Mouse (Mus musculus) intestine, embryonic 16.5 days (tissue): ENCODE data around the gene Nckap5. TPM values are rescaled to one million over a fixed set of nuclear protein-coding genes. Genes with fewer than 3 reads are reported as not detected.

Experiments used
- ATAC-seq: fragments of 200-750 bp; cut with Nextera tagmentation; 2 replicates; pipeline ENCODE4 v1.8.0; 2017; ENCODE audit warnings: moderate TSS enrichment, moderate library complexity
- H3K27ac ChIP-seq: fragments of 300-500 bp; sonication (generic); 2 replicates; pipeline ENCODE4 v1.5.1; 2014; ENCODE audit warnings: mild to moderate bottlenecking, low read length
- H3K27me3 ChIP-seq: fragments of 300-500 bp; sonication (generic); replicated peaks from 2 replicates; pipeline ENCODE4 v1.6.1; 2014; ENCODE audit warnings: low read length, control low read depth, mixed read lengths; ENCODE audit not compliant: control insufficient read depth, insufficient read depth
- H3K36me3 ChIP-seq: fragments of 300-500 bp; sonication (generic); 2 replicates; pipeline ENCODE4 v1.6.1; 2014; ENCODE audit warnings: low read length, control low read depth; ENCODE audit not compliant: control insufficient read depth, insufficient read depth
- H3K4me1 ChIP-seq: fragments of 300-500 bp; sonication (generic); 2 replicates; pipeline ENCODE4 v1.6.1; 2014; ENCODE audit warnings: low read length, control low read depth, mixed read lengths; ENCODE audit not compliant: control insufficient read depth, insufficient read depth
- H3K4me2 ChIP-seq: fragments of 300-500 bp; sonication (generic); 2 replicates; pipeline ENCODE4 v1.6.1; 2014; ENCODE audit warnings: low read depth, low read length, control low read depth
- H3K4me3 ChIP-seq: fragments of 300-500 bp; sonication (generic); 2 replicates; pipeline ENCODE4 v1.5.1; 2014; ENCODE audit warnings: mild to moderate bottlenecking, low read length
- H3K9ac ChIP-seq: fragments of 300-500 bp; sonication (generic); 2 replicates; pipeline ENCODE4 v1.6.1; 2014; ENCODE audit warnings: low read depth, low read length
- H3K9me3 ChIP-seq: fragments of 300-500 bp; sonication (generic); 2 replicates; pipeline ENCODE4 v1.6.1; 2016; ENCODE audit warnings: low read length, control low read depth; ENCODE audit not compliant: control insufficient read depth
- WGBS: fragments of 180-500 bp; shearing (Covaris S2); extraction: QIAGEN DNeasy Blood & Tissue Kit; methylation state at CpG from one replicate; pipeline ENCODE4 v1.1.7; 2014; 5-methylcytosine and 5-hydroxymethylcytosine counted together
- polyA plus RNA-seq: library from polyadenylated mRNA; unstranded; fragments of >200 nt; fragmentation: Nextera tagmentation; extraction: Ambion mirVana; gene quantifications from 2 replicates; pipeline ENCODE4 v1.2.1, GENCODE M21; 2015

Nckap5 gene
- polyA plus RNA-seq, 1 experiment from 2014 or later: 11.5 TPM

DNA sequence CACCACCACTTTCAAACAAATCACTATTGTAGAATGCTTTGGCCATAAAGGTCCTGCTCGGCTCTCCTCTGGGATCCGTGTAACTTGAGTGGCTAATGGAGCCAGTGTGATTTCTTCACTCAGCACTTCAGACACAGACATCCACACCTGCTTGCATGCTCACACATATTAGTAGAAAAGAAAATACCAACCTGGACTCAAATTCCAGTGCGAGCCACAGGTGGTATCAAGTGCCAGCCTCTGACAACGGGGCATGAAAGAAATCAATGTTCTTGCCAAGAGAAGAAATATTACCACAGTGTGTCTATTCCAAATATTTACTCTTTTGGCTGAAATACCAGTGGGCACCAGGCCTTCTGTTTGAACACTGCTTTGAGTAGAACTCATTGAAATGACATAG, 208.6 kb downstream of the Nckap5 start:
- H3K36me3 ChIP-seq: no peaks in the 10 kb centered on the region
- no peak overlapping the region for H3K27ac ChIP-seq
- no peak overlapping the region for H3K4me3 ChIP-seq
- H3K9me3 ChIP-seq: no peaks in the 10 kb centered on the region
- H3K4me2 ChIP-seq: no peak overlapping the region
- no peak for ATAC-seq
- no peak overlapping the region for H3K9ac ChIP-seq
- no peaks in the 10 kb centered on the region for H3K4me1 ChIP-seq
- no peaks in the 10 kb centered on the region for H3K27me3 ChIP-seq
- 64% methylated on average over 4 of the region's 4 CpGs for WGBS

DNA sequence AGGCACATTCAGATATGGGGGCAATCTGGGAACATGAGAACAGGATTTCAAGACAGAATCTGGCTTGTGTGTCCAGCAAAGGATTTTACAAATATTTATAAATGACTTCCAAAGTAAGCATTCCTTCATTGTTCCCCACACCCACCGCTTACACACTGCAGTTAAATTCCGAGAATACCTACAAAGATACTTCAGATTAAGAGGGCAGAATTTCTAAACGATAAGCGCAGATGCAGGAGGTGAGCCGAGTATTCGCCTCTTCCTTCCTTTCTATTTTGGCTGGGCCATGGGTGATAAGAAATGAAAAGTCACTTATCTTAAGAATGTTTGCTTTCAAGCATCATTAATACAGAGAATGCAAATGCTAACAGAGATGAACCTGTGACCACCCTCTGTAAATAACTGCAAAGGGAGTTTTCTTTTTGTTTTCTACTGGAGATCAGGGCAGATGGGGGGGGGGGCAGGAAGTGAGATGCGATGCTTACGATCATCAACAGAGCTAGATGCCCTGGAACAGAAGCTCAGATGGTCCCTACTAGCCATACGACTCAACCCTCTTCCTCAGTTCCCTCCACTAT, 213.0 kb downstream of the Nckap5 start:
- Histone ChIP-seq H3K9ac (no peak overlapping the region), H3K36me3 (no peaks in the 10 kb centered on the region), H3K4me2 (no peak overlapping the region), H3K4me3 (no peak overlapping the region), H3K4me1 (no peaks in the 10 kb centered on the region), H3K27me3 (no peaks in the 10 kb centered on the region), H3K27ac (no peak overlapping the region), H3K9me3 (no peaks in the 10 kb centered on the region)
- 44% methylated on average over 9 of the region's 9 CpGs for WGBS
- ATAC-seq: no peak

DNA sequence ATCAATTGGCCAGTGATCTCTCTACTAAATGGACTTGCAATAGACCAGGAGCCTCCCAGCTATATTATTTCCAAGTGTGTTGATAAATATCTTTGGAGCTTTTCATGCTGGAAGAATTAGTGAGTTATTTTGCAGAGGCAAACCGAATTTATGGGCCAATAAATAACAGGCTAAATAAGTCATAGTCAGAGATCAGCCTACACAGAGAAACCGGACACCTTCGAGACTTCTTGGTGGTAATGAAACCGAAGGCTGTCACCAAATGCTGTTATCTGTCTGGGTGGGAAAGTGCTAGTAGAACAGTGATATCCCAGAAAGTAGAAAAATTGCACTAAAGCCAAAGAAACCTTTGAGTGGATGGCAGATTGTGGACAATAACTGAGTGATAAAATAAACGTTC, 213.6 kb downstream of the Nckap5 start:
- H3K9ac ChIP-seq: no peak overlapping the region
- no peak overlapping the region for H3K27ac ChIP-seq
- 30% methylated on average over 5 of the region's 5 CpGs for WGBS

DNA sequence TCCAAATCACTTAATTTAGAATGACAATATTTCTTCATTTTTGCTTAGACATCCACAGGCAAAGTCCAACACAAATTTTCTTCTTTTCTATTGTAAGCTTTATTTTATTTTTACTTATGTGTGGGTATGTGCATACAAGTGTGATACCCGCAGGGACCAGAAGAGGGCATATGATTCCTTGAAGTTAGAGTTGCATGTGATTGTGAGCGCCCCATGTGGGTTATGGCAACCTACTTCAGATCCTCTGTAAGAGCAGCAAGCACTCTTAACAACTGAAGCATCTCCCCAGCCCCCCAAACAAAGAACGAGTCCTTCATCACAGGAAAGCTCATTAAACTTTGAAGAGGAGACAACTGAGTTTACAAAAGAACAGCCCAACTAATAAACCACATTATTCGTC, 217.7 kb downstream of the Nckap5 start:
- H3K9me3 ChIP-seq: no peaks in the 10 kb centered on the region
- no peak overlapping the region for H3K4me2 ChIP-seq
- no peaks in the 10 kb centered on the region for H3K36me3 ChIP-seq
- H3K27ac ChIP-seq: no peak overlapping the region
- H3K4me3 ChIP-seq: no peak overlapping the region
- no peaks in the 10 kb centered on the region for H3K27me3 ChIP-seq
- no peak for ATAC-seq
- no peak overlapping the region for H3K9ac ChIP-seq
- H3K4me1 ChIP-seq: no peaks in the 10 kb centered on the region
- WGBS: 82% methylated on average over 4 of the region's 4 CpGs

More for the DNA sequence above, 213.6 kb downstream of the Nckap5 start:
- ATAC-seq: no peak
- no peaks in the 10 kb centered on the region for H3K9me3 ChIP-seq
- no peak overlapping the region for H3K4me2 ChIP-seq
- H3K36me3 ChIP-seq: no peaks in the 10 kb centered on the region
- H3K27me3 ChIP-seq: no peaks in the 10 kb centered on the region
- no peaks in the 10 kb centered on the region for H3K4me1 ChIP-seq
- no peak overlapping the region for H3K4me3 ChIP-seq

DNA sequence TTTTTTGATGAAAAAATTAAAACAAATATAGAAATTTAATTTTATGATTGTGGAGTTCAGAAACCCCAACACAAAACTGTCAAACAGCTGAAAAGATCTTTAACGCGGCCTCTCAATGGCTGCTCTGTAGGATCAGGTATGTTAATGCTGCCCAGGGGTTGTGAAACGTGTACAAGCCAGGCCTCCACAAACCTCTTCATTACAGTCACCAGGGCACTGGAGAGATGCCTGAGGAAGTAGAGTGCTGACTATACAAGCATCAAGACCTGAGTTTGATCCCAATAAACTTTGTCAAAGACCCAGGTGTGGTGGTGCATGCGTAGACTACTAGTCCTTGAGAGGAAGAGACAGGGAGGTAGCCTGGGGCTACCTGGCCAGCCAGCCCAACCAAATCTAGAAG, 222.0 kb downstream of the Nckap5 start:
- 89% methylated on average over 4 of the region's 4 CpGs for WGBS
- H3K4me2 ChIP-seq: no peak overlapping the region
- no peaks in the 10 kb centered on the region for H3K27me3 ChIP-seq
- no peak overlapping the region for H3K4me3 ChIP-seq
- H3K9me3 ChIP-seq: no peaks in the 10 kb centered on the region
- no peak overlapping the region for H3K27ac ChIP-seq
- H3K4me1 ChIP-seq: no peaks in the 10 kb centered on the region
- ATAC-seq: no peak
- H3K36me3 ChIP-seq: no peaks in the 10 kb centered on the region
- no peak overlapping the region for H3K9ac ChIP-seq

DNA sequence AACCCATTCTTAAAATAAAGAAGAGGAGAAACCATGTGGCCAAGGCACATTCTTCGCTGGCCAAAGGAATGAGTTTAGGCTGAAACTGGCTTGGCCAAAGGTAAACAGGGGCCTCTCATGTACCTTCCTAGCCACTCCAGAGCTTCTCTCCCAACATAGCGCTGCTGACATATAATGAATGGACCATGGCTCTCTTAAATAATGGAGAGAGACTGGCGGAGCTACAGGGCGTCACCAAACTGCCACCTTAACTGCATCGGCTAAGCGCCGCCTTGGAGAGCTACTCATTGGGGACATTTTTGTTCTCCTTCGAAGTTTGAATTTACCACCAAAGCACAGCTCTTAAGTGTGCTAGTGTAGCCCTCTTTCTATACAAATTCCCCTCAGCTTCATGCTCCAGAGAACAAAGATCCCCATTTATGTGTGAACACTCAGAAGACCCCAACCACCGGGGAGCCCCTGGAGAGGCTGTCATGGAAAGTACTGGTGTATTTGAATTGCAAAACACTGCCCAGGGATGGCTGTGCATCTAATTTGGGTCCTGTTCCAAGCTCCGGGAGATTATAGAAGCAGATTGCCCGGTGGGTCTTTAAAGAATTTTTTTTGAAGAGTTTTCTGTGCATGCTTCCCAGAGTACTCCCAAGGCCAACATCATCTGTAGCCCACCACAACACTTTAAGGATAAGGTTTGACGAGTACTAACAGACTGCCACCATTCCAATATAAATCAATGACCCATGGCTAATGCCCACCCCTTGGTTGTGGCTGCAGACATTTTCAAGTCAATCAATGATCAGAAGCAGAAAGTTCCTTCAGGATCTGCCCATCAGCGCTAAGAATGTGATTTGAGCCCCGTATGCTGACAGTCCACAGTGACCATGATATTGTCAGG, 224.2 kb downstream of the Nckap5 start:
- no peak for ATAC-seq
- H3K4me3 ChIP-seq: no peak overlapping the region
- no peak overlapping the region for H3K4me2 ChIP-seq
- WGBS: 86% methylated on average over 14 of the region's 14 CpGs
- H3K36me3 ChIP-seq: no peaks in the 10 kb centered on the region
- H3K9ac ChIP-seq: no peak overlapping the region
- H3K9me3 ChIP-seq: no peaks in the 10 kb centered on the region
- H3K27ac ChIP-seq: no peak overlapping the region
- H3K27me3 ChIP-seq: no peaks in the 10 kb centered on the region
- no peaks in the 10 kb centered on the region for H3K4me1 ChIP-seq

DNA sequence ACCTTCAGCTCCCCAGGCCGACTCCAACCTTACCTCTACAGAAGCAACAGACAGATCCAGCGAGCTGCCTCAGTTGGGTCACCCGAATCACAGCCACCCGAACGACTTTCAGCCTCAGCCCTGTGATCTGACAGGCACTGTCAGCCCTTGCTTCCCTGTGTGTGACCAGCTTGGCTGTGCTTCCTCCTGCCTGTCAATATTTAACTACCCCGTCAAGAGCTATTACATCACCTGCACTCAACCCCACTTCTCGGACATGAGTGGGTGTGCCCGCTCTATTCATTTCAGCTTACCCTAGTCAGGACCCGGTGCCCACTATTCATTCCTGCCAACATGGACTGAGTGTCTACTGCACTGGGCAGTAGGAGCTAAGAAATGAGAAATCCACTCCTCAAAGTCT, 226.0 kb downstream of the Nckap5 start:
- H3K27me3 ChIP-seq: no peaks in the 10 kb centered on the region
- peaks cover 2% of the 10 kb centered on the region; the same call in 1 of the 2 replicates for H3K4me1 ChIP-seq
- peak overlapping the region; percentile 35 for H3K27ac ChIP-seq
- peak; percentile 90 for ATAC-seq
- H3K36me3 ChIP-seq: no peaks in the 10 kb centered on the region
- H3K4me3 ChIP-seq: peak overlapping the region; percentile 36
- 61% methylated on average over 9 of the region's 9 CpGs for WGBS
- H3K9ac ChIP-seq: peak overlapping the region; percentile 34; the same call in 1 of the 2 replicates
- no peaks in the 10 kb centered on the region for H3K9me3 ChIP-seq
- peak overlapping the region; percentile 47 for H3K4me2 ChIP-seq

DNA sequence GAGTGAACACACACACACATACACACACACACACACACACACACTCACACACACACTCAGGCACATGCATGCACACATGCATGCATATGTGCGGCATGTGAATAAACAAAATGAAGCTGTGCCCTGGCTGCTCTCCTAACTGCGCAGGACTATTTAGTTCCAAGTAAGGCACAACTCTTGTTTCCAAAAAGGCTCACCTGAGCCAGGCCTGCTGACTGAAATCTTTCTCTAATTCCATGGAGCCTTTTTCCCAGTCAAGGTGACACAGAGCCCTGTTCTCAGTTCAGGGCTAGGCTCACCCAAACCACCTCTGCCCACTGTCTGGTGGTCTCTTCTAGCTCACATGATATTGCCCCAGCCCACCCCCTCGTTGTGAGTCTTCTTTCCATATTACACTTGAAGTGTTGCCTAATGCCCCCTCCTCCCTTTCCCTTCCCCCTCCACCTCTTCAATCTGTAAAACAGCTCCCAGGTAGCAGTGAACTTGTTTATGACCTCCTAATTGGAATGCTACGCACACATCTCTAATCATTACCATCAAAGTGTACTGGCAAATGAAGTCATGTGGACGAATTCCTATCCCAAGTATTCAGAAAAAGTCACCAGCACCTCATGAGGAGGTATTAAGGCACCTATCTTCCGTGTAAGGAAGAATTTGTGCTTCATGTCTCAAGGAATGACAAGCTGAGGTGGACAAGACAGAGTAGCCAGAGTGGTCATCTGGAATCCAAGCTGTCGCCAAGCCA, 226.7 kb downstream of the Nckap5 start:
- Histone ChIP-seq H3K9ac (peak overlapping the region; percentile 34), H3K36me3 (no peaks in the 10 kb centered on the region), H3K4me3 (peak overlapping the region; percentile 36), H3K4me1 (peaks cover 2% of the 10 kb centered on the region; the same call in 1 of the 2 replicates), H3K27me3 (no peaks in the 10 kb centered on the region), H3K4me2 (peak overlapping the region; percentile 47), H3K9me3 (no peaks in the 10 kb centered on the region), H3K27ac (peak overlapping the region; percentile 35)
- ATAC-seq: peak; percentile 34
- WGBS: 68% methylated on average over 7 of the region's 7 CpGs

DNA sequence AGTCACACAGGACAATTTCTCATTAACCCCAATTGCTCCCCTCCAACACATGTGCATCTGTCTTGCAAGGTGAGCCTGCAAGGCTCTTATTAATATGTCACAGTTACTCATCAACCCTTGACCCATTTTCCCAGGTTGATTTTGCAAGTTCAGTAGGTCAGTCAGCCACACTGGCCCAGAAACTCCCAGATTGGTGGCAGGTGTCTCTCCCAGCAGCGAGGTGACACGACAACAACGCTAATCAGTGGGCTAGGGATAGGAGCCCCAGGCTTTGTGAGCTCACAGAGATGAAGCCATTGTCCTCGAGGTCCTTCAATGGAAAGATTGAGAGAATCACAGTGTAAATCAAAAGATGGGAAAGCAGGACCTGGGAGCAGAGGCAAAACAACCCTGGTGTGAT, 230.0 kb downstream of the Nckap5 start:
- no peaks in the 10 kb centered on the region for H3K27me3 ChIP-seq

More for the DNA sequence above, 230.0 kb downstream of the Nckap5 start:
- Histone ChIP-seq H3K36me3 (no peaks in the 10 kb centered on the region), H3K4me3 (no peak overlapping the region), H3K9me3 (no peaks in the 10 kb centered on the region), H3K27ac (no peak overlapping the region), H3K9ac (no peak overlapping the region), H3K4me2 (no peak overlapping the region), H3K4me1 (peaks cover 2% of the 10 kb centered on the region; the same call in 1 of the 2 replicates)
- 66% methylated on average over 4 of the region's 4 CpGs for WGBS
- no peak for ATAC-seq
